Mouse (Mus musculus): ENCODE measurements around the gene Chek2. TPM values are rescaled to one million over a fixed set of nuclear protein-coding genes. Genes with fewer than 3 reads are reported as not detected.

Gene Chek2
- polyA plus RNA-seq, 1 experiment from 2014 or later = 31.0 TPM

Other genes with a start within 250 kb of the Chek2 start
- gene Noc4l, start 186.6 kb upstream of the Chek2 start, polyA plus RNA-seq (2016; fragmentation: Nextera tagmentation; extraction: Ambion mirVana) = 78.6 and 81.2 TPM in 2 replicates
- gene Ddx51, start 186.5 kb upstream of the Chek2 start, polyA plus RNA-seq (2016; fragmentation: Nextera tagmentation; extraction: Ambion mirVana) = 25.7 and 33.7 TPM in 2 replicates
- 63.7 and 68.6 TPM in 2 replicates for gene Ep400, start 69.3 kb upstream of the Chek2 start, polyA plus RNA-seq (2016; fragmentation: Nextera tagmentation; extraction: Ambion mirVana)
- gene Pus1, start 59.3 kb upstream of the Chek2 start, polyA plus RNA-seq (2016; fragmentation: Nextera tagmentation; extraction: Ambion mirVana) = 29.8 and 37.8 TPM in 2 replicates
- gene Ulk1, start 29.9 kb upstream of the Chek2 start, polyA plus RNA-seq (2016; fragmentation: Nextera tagmentation; extraction: Ambion mirVana) = 24.5 and 28.1 TPM in 2 replicates
- gene Hscb, start 202 bp upstream of the Chek2 start, polyA plus RNA-seq (2016; fragmentation: Nextera tagmentation; extraction: Ambion mirVana) = 22.8 and 23.0 TPM in 2 replicates
- 10.9 and 14.5 TPM in 2 replicates for gene Ttc28, start 39.8 kb downstream of the Chek2 start, polyA plus RNA-seq (2016; fragmentation: Nextera tagmentation; extraction: Ambion mirVana)